Mouse (Mus musculus) lung, postnatal 36 days (tissue): Measurements from ENCODE around the gene Epha1.
A peak's percentile ranks its signal among the peaks of the same experiment; 100 is the strongest.

Experiments
- DNase-seq: peaks from one replicate; pipeline ENCODE4 v3.0.0; 2022; ENCODE audit warnings: mixed read lengths

Gene Epha1

DNA sequence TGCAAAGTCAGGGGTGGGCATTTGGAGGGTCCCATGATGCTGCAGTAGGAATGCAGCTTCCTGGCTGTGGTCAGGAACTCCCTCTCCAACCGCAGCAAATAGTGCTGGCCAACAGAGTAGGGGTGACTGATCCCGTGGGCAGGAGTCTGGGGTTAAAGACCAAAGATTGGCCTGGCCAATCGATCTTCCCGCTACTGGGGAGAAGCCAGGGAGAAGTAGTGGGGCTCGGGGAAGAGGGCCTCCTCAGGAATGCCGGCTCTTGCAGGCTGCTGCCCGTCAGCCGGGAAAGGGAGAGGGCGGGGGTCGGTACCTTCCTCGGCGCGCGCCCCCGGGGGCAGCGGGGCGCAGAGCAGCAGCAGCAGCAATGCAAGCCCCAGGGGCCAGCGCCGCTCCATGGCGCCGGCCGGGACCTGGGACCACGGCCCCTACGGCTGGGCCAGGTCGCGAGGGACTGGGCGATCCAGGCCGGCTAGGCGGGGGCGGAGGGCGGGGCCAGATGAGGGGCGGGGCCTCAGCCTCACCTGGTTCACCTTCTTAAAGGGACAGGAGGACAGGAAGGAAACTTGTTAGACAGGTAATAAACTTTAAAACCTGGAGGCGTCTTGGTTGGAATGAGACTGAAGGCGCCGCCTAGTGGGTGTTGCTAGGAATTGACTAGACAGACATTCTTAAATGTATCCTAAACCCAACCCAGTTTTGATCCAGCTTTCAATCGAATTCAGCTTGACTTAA lies at the start of gene Epha1:
TSS of gene Epha1 (minus strand) at position 453 of the 732 bp plus-strand sequence.
- peak; percentile 82 for DNase-seq

DNA sequence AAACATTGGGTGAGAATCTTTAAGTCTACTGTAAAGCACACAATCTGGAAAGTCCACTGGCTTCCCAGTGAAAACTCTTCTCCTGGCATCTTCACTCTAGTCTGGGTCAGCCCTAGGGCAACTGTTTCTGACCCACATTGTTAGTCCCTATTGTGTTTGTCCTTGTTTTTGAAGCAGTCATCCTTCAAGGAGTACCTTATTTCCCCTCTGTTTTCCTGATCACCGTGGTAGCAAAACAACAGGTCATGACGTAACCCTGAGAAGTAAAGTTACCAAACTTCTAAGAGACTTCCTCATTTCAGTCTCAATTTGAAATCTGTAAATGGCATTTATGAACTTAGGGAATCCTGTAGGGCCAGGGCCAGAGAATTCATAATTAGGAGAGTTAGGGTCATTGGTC lies 48.4 kb upstream of the Epha1 start:
- peak; percentile 68 for DNase-seq

DNA sequence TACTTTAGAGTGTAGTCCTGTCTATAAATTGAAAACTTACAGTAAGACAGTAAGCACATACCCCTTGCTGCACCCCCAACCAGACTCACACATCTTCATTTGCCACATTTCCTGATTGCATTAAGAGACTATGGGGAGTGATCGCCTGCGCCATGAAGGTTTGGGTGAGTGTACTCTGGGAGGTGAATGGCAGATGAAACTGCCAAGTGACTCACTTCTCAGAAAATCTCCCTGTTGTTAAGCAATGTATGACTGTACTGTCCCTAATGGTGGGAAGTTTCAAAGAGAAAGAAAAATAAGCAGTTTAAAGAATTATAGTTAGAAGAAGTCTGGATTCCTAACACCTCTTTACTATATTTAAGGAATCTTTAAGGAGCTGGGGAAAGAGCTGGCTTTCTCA lies 46.4 kb upstream of the Epha1 start:
- no peak for DNase-seq

DNA sequence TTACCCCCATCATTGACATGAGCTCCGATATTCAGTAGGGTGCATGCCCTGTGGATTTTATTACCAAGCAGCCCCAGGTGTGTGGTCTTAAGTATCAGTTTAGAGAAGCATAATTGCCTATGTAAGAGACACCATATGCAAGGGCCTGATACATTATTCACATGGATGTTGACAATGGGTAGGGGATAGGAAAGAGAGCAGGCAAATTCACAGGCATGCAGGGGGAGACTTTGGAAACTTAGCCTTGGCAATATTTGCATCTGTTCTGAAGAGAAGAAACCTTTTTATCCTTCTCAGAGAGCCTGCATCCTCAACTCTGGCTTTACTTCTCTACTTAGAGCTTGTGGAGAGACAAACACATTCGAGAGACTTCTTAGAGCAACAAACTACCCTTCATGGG lies 32.1 kb upstream of the Epha1 start, which contains the start of gene Tas2r135:
TSS of gene Tas2r135 (plus strand) at position 301 of the 400 bp plus-strand sequence.
- DNase-seq, result no peak

DNA sequence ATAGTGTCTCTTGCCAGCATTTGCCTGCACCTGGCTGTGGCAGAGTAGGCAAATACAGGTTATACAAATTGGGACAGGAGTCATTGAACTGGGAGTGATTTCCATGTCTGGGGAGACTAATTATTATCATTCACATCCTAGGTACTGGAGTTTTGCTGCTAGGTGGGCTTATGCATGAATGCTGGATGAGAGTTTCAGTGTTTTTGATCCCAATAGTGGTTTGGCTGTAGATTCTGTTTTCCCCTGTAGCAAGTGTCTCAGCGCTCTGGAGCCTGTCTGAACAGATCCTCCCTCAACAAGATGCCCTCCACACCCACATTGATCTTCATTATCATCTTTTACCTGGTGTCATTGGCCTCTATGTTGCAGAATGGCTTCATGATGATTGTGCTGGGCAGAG lies 26.9 kb upstream of the Epha1 start, which contains the start of gene Tas2r143:
TSS of gene Tas2r143 (plus strand) at position 301 of the 400 bp plus-strand sequence.
- no peak for DNase-seq

DNA sequence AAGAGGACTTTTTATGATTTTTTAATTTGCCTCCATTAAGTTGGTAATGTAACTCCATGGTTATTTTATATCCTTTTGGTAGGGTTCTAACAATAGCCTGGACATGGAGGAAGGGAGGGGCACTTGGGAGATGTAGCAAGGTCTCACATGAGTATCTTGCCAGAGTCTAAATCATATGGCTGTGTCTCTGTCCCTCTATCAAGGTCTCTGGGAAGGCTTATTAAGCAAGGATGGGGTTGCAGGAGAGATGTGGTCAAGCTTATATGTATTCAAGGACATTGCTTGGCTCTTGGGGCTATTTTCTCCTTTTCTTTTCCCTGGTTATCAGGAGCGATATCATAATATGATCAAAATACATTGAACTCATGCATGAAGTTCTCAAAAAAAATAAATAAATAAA lies 25.9 kb upstream of the Epha1 start:
- no peak for DNase-seq

DNA sequence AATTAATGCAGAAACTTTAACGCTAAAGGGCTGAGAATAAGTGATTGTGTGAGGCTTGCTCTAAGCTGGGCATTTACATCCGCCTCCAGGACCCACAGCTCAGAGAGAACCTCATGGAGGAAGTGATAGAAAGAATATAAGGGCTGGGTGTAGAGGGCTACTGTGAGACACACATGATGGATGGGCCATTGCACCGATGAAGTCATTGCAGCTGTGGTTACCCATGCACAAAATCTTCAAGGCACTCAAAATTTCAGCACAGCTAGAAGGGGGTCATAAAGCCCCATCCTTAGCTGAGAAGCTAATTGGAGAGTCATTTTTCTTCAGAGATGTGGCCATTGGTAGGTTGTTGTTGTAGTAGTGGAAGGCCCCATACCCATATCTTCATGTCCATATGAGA lies 25.2 kb upstream of the Epha1 start:
- DNase-seq, result no peak

DNA sequence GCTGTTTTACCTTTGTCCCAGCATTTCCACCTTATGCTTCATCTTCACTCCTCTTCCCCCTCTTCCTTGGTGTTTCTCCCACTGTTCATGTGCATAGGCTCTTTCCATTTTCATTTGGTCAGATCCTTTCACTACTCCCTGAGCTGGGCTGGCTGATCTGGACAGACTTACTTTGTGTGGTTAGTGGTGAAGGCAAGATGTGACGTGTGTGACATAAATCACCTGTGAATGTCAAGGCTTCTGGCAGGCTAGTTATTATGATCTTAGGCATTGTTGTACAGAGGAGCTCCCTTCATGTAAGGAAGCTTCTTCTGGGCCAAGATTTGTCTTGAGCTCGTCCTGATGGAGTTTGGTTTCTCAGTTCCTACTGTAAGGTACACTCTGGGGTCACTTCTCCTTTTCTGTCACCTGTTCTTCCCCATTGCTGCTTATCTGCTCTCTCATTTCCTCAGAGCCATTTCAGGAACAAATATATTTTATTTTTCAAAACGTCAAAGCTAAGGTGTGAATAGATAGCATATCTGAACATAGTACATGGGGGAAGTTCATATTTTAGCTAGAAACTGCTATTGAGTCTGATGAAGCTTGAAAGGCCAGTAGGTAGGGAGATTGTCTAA lies 24.1 kb upstream of the Epha1 start:
- peak; percentile 19 for DNase-seq

DNA sequence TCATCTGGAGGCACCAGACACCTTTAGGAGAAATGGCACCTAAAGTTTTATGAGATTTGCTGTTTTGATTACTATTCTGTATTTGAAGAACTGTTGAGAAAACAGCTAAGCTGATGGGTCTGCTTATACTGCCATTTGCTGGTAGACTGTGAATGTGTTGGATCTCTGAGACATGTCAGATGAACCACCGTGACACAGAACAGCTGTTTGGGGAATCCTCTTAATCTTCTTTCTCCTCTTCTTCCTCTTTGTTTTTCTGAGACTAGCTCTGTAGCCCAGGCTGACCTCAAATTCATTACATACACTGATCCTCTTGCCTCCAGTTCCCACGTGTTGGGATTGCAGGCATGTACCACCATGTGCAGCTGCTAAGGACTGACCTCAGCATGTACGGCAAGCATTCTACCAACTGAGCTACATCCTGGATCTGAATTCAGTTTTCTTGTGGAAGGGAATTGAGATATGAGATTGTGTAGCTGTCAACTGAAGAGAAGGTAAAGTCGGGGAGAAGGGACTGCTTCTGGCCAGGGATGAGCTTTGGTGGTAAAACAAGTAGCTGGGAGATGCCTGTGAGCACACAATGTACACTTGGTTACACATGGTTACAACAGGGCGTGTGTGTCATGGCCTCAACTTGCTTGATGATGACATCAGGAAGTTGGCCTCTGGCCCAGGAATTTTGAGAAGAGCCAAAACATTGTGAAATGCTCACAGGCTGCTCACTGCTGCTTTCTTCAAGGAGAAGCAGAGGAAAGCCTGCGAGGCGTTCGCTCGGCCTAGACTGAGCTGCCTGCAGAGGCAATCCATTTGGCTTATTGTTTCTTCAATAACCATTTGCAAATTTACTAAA lies 23.1 kb upstream of the Epha1 start:
- peak; percentile 97 for DNase-seq

DNA sequence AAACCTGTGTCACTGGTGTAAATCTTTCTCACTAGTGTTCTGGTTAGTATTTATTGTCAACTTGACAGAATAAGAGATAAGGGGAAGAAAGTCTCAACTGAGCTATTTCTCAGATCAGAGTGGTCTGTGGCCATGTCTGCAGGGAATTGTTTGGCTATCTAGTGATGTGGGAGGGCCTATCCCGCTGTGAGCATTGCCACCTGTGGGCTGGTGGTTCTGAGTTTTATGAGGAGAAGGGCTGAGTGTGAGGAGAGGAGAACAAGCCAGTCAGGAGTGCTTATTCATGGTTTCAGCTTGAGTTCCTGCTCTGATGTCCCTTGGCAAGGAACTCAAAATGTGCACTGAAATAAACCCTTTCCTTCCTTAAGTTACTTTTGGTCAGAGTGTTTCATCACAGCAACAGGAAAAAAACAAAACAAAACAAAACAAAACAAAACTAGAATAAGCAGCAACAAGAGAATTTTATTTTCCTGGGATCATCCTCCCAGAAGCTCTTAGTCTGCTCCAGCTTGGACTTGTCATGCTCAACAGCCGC lies 18.8 kb upstream of the Epha1 start:
- DNase-seq, result peak; percentile 50

DNA sequence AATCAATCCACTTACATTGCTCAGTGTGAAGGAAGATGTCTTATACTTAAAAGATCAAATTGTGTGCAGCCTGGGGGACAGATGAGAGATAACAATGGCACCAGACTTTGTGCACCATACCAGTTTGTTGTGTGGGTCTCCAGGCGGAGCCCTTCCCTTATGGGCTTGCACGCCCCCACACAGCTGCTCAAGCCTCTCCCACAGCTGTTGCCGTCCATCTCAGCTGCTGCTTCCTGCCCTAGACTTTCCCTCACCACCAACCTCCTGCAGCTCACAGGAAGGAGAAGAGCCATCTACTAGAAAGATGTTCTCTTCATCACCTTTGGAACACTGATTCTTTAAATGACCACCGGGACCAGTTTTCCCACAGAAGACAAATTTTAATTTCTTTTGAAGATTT lies 12.6 kb upstream of the Epha1 start:
- DNase-seq, result no peak

DNA sequence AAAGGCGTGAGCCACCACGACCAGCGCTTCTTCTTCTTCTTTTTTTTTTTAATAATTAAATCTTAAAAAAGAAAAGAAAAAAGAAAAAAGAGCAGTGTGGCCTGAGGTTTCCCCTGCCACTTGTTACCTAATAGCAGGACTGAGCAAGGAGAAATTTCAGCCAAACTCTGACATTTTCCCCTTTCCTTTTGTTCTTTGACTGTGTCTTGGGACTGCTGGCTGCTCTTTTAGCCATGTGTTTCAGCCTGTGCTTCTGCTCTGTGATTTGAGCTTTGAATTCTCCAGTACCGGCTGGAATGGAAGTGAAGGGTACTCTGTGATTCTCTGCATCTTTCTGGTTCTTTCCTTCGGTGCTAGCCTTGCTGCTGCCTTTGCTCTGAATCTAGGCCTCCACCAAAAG lies 10.3 kb upstream of the Epha1 start:
- no peak for DNase-seq

DNA sequence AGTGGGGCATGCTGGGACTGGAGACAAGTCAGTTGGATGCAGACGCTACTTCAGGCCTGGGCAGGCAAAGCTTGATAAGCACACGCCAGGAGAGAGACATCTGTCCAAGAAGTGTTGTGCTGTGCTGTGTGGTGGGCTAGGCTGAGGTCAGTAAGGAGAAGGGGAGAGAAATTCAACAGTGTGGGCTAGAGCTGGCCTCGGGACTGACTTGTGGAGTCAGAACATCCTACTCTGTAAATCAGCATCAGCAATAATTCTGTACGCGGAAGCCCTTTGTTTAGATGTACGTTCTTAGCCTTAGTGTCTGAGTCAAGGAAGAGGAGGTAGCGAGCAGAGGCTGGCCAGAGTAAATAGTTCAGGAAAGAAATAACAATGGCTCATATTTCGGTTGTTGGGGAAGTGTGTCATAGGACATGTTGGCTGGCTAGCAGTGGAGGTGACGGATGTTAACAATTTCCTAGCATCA lies 8.9 kb upstream of the Epha1 start:
- DNase-seq, result peak; percentile 53

DNA sequence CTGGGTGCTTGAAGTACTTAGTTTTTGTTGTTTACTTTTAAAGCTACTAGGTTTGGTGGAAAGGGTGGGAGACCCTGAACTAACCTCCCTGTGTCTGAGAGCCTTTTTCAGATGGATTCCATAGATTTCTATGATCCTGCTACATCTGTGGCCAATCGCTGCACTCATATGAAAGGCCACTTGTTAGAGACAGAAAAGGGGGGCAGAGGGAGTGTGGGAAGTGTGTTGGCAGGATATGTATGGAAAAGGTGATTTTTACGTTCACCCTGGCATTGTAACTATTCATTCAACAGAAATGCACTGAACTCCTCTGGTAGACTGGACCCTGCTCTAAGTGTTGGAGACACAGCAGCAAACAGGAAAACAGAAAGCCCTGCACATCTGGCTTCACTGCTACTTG lies 8.2 kb upstream of the Epha1 start:
- DNase-seq, result no peak

DNA sequence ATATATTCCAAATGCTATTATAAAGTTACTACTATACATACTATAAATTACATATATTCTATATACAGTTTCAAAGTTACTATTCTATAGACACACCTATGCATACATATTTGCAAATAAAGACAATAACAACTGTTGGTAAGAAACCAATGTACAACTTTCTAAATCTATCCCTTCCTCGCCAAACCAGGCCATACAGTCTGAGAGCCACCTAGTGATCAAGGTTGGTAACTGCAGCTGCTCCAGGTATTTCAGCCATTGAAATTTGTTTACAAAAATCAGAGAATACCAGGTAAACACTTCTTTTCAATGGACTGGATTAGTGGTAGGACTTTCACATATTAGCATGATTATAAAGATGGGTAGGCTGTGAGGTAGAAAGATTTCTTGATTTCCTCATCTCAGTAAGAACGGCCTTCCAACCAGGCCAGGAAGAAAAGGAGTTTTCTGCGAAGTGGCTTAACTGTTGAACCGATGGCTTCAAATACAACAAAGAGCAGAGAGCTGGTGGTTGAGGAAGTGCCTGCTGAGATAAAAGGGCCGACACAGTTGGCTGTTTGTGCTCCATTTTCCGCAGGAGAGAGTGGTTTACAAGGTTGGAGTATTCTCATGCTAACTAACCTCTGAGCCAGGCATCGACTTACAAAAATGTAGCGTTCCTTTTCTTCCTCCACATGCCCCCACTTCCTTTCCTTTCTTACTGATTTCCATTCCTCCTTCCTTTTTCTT lies 7.5 kb upstream of the Epha1 start:
- peak; percentile 75 for DNase-seq

DNA sequence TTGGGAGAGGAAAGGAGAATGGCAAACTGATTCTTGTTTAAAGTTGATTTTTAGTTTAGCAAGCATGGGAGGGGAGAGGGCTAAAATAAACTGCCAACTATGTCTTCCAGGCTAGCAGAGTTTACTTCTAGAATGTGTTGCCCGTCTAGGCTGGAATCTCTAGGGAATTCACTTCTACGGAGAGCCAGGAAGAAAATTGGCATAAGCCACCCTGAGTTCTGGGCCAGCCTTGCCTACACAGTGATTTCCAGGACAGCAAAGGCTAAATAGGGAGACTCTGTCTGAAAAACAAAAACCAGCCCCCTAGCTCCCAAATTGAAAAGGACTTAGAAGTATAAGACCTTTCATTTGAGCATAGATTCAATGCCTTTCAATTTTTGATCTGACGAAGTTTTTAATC lies 6.5 kb upstream of the Epha1 start:
- no peak for DNase-seq

DNA sequence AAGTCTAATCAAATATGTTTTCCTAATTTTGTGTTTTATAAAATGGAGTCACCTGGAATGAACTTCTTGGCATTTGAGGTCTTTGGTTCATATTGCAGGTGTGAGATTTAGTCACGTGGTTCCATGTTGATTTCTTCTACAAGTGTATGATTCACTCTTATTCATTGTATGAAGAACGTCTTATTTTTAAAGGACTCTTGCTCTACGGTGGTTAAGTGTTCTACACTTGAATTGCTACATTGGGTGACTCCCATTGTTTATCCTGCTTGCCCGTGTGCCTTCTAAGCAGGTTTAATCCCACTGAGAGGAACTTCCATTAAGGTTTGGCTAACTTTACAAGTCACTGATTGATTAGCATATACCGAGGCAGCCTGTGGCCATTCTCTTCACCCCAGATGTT lies 4.2 kb upstream of the Epha1 start:
- no peak for DNase-seq

DNA sequence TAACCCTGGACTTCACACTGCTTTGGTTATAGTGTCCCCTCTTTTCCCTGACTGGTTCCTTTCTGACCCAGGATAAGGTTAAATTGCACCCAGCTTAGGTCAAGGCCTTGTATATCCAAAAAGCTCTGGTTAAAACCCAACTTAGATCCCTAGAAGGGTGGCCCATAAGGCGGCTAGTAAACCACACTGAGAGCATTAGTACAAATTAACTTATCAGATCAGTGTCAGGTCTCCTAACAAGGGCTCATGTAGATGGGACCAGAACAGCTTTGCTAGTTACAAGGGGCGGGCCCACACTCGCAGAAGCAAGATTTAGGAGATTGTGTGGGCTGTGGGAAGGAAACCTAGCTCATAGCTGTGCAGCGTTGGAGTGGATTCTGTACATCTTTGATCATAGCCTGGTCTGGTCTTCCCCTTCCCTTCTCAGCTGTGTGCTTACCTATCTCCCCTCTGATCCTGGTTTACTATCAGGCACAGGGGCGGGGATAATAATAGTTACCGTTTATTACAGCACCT lies 3.5 kb upstream of the Epha1 start:
- no peak for DNase-seq

DNA sequence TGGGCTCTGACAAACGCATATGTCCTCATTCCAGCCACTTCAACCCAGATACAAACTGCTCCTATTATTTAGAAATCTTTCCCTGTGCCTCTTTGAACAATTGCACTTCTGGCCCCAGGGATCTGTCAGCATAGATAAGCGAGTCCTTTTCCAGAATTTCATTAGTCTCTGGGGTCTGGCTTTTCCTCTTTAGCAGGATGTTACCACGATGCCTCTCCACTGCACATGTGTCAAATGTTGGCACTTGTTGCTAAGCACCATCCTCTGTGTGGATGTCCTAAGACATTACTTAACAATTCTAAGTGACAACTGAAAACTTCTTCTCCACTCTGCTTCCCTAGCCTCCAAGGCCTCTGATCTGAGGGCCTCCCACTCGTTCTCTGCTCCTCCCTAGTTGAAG lies 2.9 kb upstream of the Epha1 start:
- peak; percentile 48 for DNase-seq

DNA sequence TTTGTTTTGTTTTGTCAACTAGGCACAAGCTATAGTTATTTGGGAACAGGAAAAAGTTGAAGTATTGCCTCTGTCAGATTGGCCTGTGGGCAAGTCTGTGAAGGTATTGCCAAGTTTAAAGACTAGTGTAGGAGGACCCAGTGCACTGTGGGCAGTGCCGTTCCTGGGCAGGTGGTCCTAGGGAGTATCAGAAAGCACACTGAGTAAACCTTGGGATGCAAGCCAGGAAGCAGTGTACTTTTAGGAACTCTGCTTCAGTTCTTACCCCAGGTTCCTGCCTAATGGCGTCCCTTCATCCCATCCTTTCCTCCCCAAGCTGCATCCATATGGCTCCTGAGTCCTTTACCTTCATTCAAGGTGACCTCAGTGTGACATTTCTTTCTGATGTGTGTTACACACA lies 2.1 kb upstream of the Epha1 start:
- no peak for DNase-seq

DNA sequence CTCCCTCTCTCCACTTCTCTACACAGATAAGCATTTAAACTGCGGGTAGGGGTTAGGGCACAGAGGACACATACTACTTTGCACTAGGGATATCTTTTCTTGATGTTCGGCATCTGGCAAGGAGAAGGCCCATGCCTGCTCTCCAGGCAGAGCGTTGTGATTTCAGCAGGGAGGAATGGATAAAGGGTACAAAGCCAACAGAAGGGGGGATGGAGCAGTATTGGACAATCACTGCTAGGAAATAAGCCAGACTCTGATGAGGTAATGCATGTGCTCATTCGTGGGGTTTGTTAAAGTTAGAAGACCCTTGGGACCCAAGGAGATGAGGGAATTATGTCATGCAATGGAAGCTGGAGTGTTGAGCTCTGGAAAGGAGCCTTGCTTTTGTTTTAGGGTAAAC lies 1.6 kb upstream of the Epha1 start:
- DNase-seq, result peak; percentile 53
